Mouse (Mus musculus): ENCODE results near the gene Cpxm1. TPM values are rescaled to one million over a fixed set of nuclear protein-coding genes. Genes with fewer than 3 reads are reported as not detected.

Cpxm1 gene
- polyA plus RNA-seq, 1 experiment from 2014 or later = 14.6 TPM

DNA sequence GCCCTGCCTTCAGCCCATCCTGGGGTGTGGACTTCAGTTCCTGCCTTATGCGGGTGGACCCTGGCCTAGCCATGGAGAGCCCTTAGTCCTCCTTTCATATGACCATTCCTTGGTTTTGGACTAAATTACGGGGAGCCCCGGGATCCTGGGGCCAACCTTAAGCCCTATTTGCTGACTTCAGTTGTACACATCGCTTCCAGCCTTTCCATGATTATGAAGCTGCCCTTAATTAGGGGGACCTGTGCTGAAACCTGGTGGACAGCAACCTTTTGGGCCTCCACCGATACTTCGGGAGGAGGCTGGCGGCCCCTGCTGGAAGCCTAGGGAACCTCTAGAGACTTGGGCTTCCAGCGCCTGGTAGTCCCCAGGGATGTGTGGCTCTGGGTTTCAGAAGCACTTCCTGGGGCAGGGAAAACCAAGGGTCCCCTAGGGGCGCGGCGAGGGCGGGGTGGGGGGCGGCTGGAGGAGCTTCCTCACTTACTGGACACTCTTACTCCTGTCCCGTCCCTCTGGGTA is 34.8 kb downstream of the Cpxm1 start:
- Histone ChIP-seq H3K36me3 (no peaks in the 10 kb centered on the region), H3K9me3 (no peaks in the 10 kb centered on the region), H3K4me3 (no peak overlapping the region), H3K4me1 (peaks cover 20% of the 10 kb centered on the region), H3K4me2 (replicated peaks) (no peak overlapping the region), H3K27me3 (peaks cover 18% of the 10 kb centered on the region), H3K9ac (replicated peaks) (no peak overlapping the region), H3K27ac (replicated peaks) (no peak overlapping the region)
- ATAC-seq (replicated peaks) = peak; percentile 66; the same call in 1 of the 2 replicates
- WGBS = 4% methylated on average over 14 of the region's 14 CpGs

DNA sequence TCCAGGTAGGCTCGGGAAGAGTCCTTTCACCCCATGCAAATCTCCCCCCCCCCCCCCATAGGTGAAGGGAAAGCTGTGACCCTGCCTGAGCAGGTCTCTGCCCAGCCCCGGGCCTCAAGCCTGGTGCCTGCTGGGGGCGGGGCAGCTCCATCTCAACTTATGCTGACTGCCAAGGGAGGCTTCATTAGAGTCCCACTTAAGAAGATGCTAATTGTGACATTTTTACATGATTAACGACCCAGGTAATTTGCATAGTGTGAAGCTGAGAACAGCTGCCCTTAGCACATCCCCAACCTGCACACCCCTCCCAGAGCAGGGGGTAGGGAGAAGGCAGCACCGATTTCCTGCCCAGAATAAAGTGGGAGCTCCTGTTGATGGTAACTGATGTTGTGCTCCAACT is 38.5 kb downstream of the Cpxm1 start:
- no peak overlapping the region for H3K4me2 ChIP-seq (replicated peaks)
- H3K4me3 ChIP-seq = no peak overlapping the region
- no peaks in the 10 kb centered on the region for H3K9me3 ChIP-seq
- no peak overlapping the region for H3K9ac ChIP-seq (replicated peaks)
- H3K36me3 ChIP-seq = no peaks in the 10 kb centered on the region
- H3K4me1 ChIP-seq = peaks cover 22% of the 10 kb centered on the region
- WGBS = 6% methylated on average over 5 of the region's 5 CpGs
- no peak overlapping the region for H3K27ac ChIP-seq (replicated peaks)
- peak; percentile 80 for ATAC-seq (replicated peaks)
- H3K27me3 ChIP-seq = peaks cover 18% of the 10 kb centered on the region

DNA sequence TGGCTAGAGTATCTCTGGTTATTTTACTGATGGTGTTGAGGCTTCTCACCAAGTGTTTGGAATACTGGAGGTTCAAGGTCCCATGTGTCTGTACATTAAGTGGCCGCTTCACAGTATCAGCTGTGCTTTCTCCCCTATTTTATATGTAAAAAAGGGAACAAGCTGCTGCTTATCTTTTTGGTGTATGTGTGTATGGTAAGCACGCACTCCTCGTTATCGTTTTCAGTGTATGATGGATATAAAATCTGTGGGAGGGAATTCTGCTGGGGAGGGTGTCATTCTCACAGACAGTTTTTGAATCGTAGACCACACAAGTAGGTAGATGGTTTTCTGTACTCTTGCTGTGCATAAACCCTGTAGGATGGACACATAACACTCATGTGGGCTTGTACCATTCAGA is 39.8 kb downstream of the Cpxm1 start:
- peaks cover 32% of the 10 kb centered on the region for H3K4me1 ChIP-seq

DNA sequence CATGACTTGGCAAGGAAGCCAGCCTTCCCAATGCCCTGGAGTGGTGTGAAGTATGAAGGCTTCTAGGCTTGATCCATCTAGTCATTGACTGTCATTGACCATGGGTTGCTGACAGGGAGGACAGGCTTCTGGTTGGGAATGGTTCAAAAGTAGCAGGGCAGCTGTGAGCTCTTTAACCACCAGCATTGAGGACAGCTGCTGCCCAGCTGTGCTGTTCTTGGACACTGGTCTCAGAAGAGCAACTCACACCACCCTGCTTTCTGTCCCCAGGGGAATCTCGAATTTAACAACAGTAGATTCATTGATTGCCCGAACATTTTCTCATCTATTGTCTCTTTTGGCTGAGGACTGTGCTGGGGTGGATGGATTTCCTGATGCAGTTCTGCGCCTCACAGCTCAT is 43.5 kb downstream of the Cpxm1 start:
- Histone ChIP-seq H3K36me3 (no peaks in the 10 kb centered on the region), H3K4me2 (replicated peaks) (no peak overlapping the region), H3K4me3 (no peak overlapping the region), H3K9me3 (no peaks in the 10 kb centered on the region), H3K9ac (replicated peaks) (no peak overlapping the region), H3K27ac (replicated peaks) (peak overlapping the region; percentile 69; the same call in 1 of the 2 replicates), H3K27me3 (no peaks in the 10 kb centered on the region), H3K4me1 (peaks cover 34% of the 10 kb centered on the region)
- ATAC-seq (replicated peaks) = no peak
- 74% methylated on average over 3 of the region's 3 CpGs for WGBS

More for the DNA sequence above, 39.8 kb downstream of the Cpxm1 start:
- peaks cover 13% of the 10 kb centered on the region for H3K27me3 ChIP-seq
- no peaks in the 10 kb centered on the region for H3K36me3 ChIP-seq
- no peak overlapping the region for H3K4me2 ChIP-seq (replicated peaks)
- WGBS = 87% methylated on average over 5 of the region's 5 CpGs
- no peaks in the 10 kb centered on the region for H3K9me3 ChIP-seq
- ATAC-seq (replicated peaks) = no peak
- no peak overlapping the region for H3K27ac ChIP-seq (replicated peaks)
- H3K4me3 ChIP-seq = no peak overlapping the region
- H3K9ac ChIP-seq (replicated peaks) = no peak overlapping the region

DNA sequence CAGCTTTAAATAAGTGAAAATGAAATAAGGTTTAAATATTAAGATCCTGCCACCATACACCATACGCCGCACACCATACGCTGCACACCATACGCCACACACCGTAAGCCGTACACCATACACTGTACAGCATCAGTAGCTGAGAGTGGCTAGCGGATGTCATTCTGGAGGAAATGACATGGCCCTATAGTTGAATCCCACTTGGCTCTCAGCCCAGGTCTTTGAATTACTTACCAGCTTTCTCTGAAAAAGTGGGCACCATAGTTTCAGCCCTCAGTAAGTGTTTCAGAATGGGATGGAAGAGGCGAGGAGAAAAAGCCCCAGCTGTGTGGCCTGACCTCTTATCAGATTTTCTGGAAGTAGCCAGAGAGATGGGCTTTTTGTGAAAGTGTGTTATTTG is 44.0 kb downstream of the Cpxm1 start:
- H3K4me3 ChIP-seq = no peak overlapping the region
- H3K9ac ChIP-seq (replicated peaks) = no peak overlapping the region
- H3K4me2 ChIP-seq (replicated peaks) = no peak overlapping the region
- WGBS = 74% methylated on average over 8 of the region's 8 CpGs
- no peaks in the 10 kb centered on the region for H3K9me3 ChIP-seq
- H3K36me3 ChIP-seq = no peaks in the 10 kb centered on the region
- H3K27me3 ChIP-seq = no peaks in the 10 kb centered on the region
- peaks cover 31% of the 10 kb centered on the region for H3K4me1 ChIP-seq
- peak overlapping the region; percentile 69 for H3K27ac ChIP-seq (replicated peaks)
- no peak for ATAC-seq (replicated peaks)

DNA sequence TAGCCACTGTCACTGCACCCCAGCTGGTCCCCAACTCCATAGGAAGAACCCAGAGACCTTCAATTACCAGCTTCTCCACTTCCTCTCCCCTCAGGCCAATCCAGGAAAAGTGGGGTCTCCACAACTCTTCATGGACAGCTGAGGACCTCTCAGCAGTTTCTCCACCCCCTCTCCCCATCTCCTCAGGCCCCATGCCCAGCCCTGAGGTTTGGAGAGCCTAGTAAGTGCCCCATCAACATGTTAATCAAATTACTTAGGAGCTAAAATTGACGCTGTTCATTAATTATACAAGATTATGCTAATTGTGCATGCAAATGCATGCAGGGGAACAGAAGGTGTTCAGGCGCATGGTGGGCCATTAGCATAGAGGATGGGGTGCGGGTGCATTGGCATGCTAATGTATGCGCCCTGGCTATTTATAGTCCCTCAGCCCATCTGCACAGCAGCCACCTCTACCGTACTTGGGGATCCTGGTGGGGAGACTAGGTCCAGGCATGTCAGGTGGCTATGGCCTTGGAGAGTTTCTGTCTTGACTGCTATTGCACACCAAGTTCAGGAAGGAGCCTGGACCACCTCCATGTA is 45.5 kb downstream of the Cpxm1 start:
- ATAC-seq (replicated peaks) = peak; percentile 98
- H3K27ac ChIP-seq (replicated peaks) = peak overlapping the region; percentile 69
- 16% methylated on average over 5 of the region's 5 CpGs for WGBS

DNA sequence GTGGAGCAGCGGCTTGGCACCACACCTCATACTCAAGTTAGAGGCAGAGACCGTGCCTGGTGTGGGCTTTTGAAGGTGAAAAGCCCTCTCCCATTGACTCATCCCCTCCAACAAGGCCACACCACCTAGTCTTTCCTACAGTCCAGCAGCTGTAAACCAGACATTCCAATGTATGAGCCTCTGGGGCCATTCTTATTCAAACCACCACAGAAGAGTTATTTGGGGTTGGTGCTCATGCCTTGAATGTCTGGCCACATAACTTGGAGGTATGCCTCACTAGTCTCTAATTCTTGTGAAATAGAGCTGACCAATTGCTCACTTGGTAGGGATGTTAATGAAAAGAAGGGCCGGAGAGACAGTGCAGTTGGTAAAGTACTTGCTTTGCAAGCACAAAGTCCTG is 47.0 kb downstream of the Cpxm1 start:
- no peak for ATAC-seq (replicated peaks)
- H3K9ac ChIP-seq (replicated peaks) = no peak overlapping the region
- WGBS = 83% methylated on average over 3 of the region's 3 CpGs

More for the DNA sequence above, 45.5 kb downstream of the Cpxm1 start:
- Histone ChIP-seq H3K4me1 (peaks cover 31% of the 10 kb centered on the region), H3K9me3 (no peaks in the 10 kb centered on the region), H3K4me2 (replicated peaks) (no peak overlapping the region), H3K4me3 (no peak overlapping the region), H3K36me3 (no peaks in the 10 kb centered on the region), H3K27me3 (no peaks in the 10 kb centered on the region), H3K9ac (replicated peaks) (no peak overlapping the region)

DNA sequence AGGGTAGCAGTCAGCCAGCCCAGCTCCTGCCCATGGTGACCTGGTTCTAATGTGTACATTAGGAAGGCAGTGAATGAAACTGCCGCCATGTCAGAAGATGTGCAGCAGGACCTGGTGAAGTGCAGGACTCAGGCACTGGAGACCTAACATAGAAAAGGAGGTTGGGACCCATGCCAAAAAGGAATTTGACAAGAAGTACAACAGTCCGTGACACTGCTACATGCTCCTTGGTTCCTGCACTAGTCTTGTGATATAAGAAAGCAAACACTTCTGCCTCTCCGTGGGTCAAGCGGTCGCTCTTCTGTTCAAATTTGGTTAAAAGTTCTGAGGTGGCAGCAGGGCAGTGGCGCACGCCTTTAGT is 56.2 kb downstream of the Cpxm1 start:
- no peaks in the 10 kb centered on the region for H3K27me3 ChIP-seq
- no peak overlapping the region for H3K4me3 ChIP-seq
- no peak overlapping the region for H3K9ac ChIP-seq (replicated peaks)
- H3K27ac ChIP-seq (replicated peaks) = no peak overlapping the region
- H3K36me3 ChIP-seq = no peaks in the 10 kb centered on the region
- WGBS = 86% methylated on average over 7 of the region's 7 CpGs
- ATAC-seq (replicated peaks) = no peak
- H3K9me3 ChIP-seq = no peaks in the 10 kb centered on the region
- no peaks in the 10 kb centered on the region for H3K4me1 ChIP-seq
- H3K4me2 ChIP-seq (replicated peaks) = no peak overlapping the region

More for the DNA sequence above, 47.0 kb downstream of the Cpxm1 start:
- no peaks in the 10 kb centered on the region for H3K36me3 ChIP-seq
- H3K4me2 ChIP-seq (replicated peaks) = no peak overlapping the region
- no peak overlapping the region for H3K4me3 ChIP-seq
- H3K9me3 ChIP-seq = no peaks in the 10 kb centered on the region
- H3K27me3 ChIP-seq = no peaks in the 10 kb centered on the region
- no peak overlapping the region for H3K27ac ChIP-seq (replicated peaks)
- H3K4me1 ChIP-seq = peaks cover 31% of the 10 kb centered on the region

Other genes starting within 250 kb of the Cpxm1 start
- 458 and 483 TPM in 2 replicates for gene Snrpb, start 218.2 kb downstream of the Cpxm1 start, polyA plus RNA-seq (2015; fragmentation: Nextera tagmentation; extraction: Ambion mirVana)
- gene Tmc2, start 202.4 kb downstream of the Cpxm1 start, polyA plus RNA-seq (2015; fragmentation: Nextera tagmentation; extraction: Ambion mirVana) = not detected in 2 replicates
- gene Nop56, start 123.1 kb downstream of the Cpxm1 start, polyA plus RNA-seq (2015; fragmentation: Nextera tagmentation; extraction: Ambion mirVana) = 239 and 271 TPM in 2 replicates
- 165 TPM in 2 replicates for gene Idh3b, start 113.0 kb downstream of the Cpxm1 start, polyA plus RNA-seq (2015; fragmentation: Nextera tagmentation; extraction: Ambion mirVana)
- gene Ebf4, start 102.4 kb downstream of the Cpxm1 start, polyA plus RNA-seq (2015; fragmentation: Nextera tagmentation; extraction: Ambion mirVana) = 3.8 and 4.0 TPM in 2 replicates
- 0.24 and 0.25 TPM in 2 replicates for gene Gm28372, start 7.7 kb upstream of the Cpxm1 start, polyA plus RNA-seq (2015; fragmentation: Nextera tagmentation; extraction: Ambion mirVana)
- gene 1700020A23Rik, start 7.7 kb upstream of the Cpxm1 start, polyA plus RNA-seq (2015; fragmentation: Nextera tagmentation; extraction: Ambion mirVana) = 0.42 and 0.45 TPM in 2 replicates
- not detected in 2 replicates for gene Tmem239, start 8.9 kb upstream of the Cpxm1 start, polyA plus RNA-seq (2015; fragmentation: Nextera tagmentation; extraction: Ambion mirVana)
- 116 and 119 TPM in 2 replicates for gene Vps16, start 26.8 kb upstream of the Cpxm1 start, polyA plus RNA-seq (2015; fragmentation: Nextera tagmentation; extraction: Ambion mirVana)
- 12.4 and 12.8 TPM in 2 replicates for gene Pced1a, start 27.1 kb upstream of the Cpxm1 start, polyA plus RNA-seq (2015; fragmentation: Nextera tagmentation; extraction: Ambion mirVana)
- gene Ptpra, start 52.7 kb upstream of the Cpxm1 start, polyA plus RNA-seq (2015; fragmentation: Nextera tagmentation; extraction: Ambion mirVana) = 146 and 160 TPM in 2 replicates
- gene Mrps26, start 166.2 kb upstream of the Cpxm1 start, polyA plus RNA-seq (2015; fragmentation: Nextera tagmentation; extraction: Ambion mirVana) = 77.8 and 82.3 TPM in 2 replicates
- gene Oxt, start 178.6 kb upstream of the Cpxm1 start, polyA plus RNA-seq (2015; fragmentation: Nextera tagmentation; extraction: Ambion mirVana) = 1.4 and 2.6 TPM in 2 replicates
- gene Avp, start 185.0 kb upstream of the Cpxm1 start, polyA plus RNA-seq (2015; fragmentation: Nextera tagmentation; extraction: Ambion mirVana) = 5.4 and 49.3 TPM in 2 replicates
- gene Fastkd5, start 232.5 kb upstream of the Cpxm1 start, polyA plus RNA-seq (2015; fragmentation: Nextera tagmentation; extraction: Ambion mirVana) = 14.1 and 15.4 TPM in 2 replicates
- 12.7 and 12.9 TPM in 2 replicates for gene Ubox5, start 232.5 kb upstream of the Cpxm1 start, polyA plus RNA-seq (2015; fragmentation: Nextera tagmentation; extraction: Ambion mirVana)
- gene Lzts3, start 245.2 kb upstream of the Cpxm1 start, polyA plus RNA-seq (2015; fragmentation: Nextera tagmentation; extraction: Ambion mirVana) = 9.2 and 10.0 TPM in 2 replicates